Mouse (Mus musculus): ENCODE data around the gene Nop16.

GRCm38 (mm10) chr13:54629128-54629527 is 39.2 kb upstream of the Nop16 start:
- no peak for TF ChIP-seq CTCF (IDR thresholded peaks at IDR 0.05)
- peak; percentile 44; the same call in 1 of the 2 replicates for TF ChIP-seq EP300 (IDR thresholded peaks at IDR 0.05)

Data from lung, postnatal 0 days (tissue).